Mouse (Mus musculus) embryonic fibroblast, embryonic 13.5 days (primary cell): ENCODE data around the gene Supt3. TPM values are rescaled to one million over a fixed set of nuclear protein-coding genes. Genes with fewer than 3 reads are reported as not detected.

Source experiments
- H3K27ac ChIP-seq: 2 replicates; pipeline ENCODE4 v1.5.1; 2012; ENCODE audit warnings: low read length, control low read depth, inconsistent platforms; ENCODE audit not compliant: insufficient read depth
- H3K4me1 ChIP-seq: 2 replicates; pipeline ENCODE4 v1.6.1; 2011; ENCODE audit warnings: low read length; ENCODE audit not compliant: control insufficient read depth, insufficient read depth
- H3K4me3 ChIP-seq: 2 replicates; pipeline ENCODE4 v1.5.1; 2011; ENCODE audit warnings: mild to moderate bottlenecking, control low read depth, low read length; ENCODE audit not compliant: insufficient read depth
- CTCF ChIP-seq: IDR thresholded peaks from 2 replicates; pipeline ENCODE4 v1.5.1; 2011; ENCODE audit warnings: mild to moderate bottlenecking, control low read depth, low read length, moderate library complexity, borderline replicate concordance; ENCODE audit not compliant: insufficient read depth
- POLR2A ChIP-seq: IDR thresholded peaks from 2 replicates; pipeline ENCODE4 v1.6.1; 2011; ENCODE audit warnings: low read depth, mild to moderate bottlenecking, control low read depth, low read length, moderate library complexity
- polyA plus RNA-seq: library from polyadenylated mRNA; stranded (reverse); fragments of >200 nt; gene quantifications from 2 replicates; pipeline ENCODE4 v1.2.4, GENCODE M21; 2011; ENCODE audit warnings: low read depth; ENCODE audit not compliant: missing spikeins, insufficient read length

Supt3 gene
- polyA plus RNA-seq, 1 experiment: 20.7 TPM

DNA sequence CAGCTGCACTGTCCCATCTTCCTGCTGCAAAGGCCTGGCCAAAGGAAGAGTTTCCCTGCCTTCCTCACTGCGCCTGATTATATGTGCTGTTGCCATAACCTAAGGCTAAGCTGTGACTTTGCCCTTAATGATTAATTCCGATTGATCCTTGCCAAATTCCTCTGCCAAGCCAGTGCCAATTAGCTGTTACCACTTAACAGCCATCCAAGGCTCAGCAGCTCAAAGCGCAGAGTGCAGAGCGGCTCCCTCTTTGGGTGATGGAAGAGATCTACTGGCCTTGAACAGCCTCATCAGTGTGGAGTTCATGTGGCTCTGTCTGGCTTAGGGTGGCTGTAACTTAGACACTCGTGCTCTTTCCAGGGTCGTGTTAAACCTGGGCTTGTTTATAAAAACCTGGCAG is 366.1 kb downstream of the Supt3 start:
- H3K27ac ChIP-seq: no peak overlapping the region
- no peak overlapping the region for H3K4me3 ChIP-seq
- H3K4me1 ChIP-seq: no peaks in the 10 kb centered on the region
- TF ChIP-seq POLR2A: no peak
- TF ChIP-seq CTCF: no peak

DNA sequence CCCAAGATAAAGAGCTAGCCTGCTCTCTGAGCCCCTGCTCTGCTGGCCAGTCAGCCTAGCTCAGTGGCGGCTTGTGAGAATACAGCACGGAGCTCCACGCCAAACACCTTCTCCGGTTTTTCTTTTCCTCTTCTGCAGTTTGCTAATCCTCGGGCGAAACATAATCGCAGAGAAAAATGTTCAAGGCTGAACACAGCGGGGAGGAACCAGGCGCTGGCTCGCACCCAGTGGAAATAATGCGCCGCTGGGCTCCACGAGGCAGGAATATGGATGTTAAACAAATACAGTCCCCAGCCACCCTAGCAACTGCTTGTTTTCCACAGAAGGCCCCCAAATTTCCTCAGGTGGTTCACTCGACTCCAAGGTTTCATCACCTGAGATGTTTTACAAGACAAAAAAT is 367.7 kb downstream of the Supt3 start:
- Histone ChIP-seq H3K4me3 (no peak overlapping the region), H3K4me1 (no peaks in the 10 kb centered on the region), H3K27ac (no peak overlapping the region)
- TF ChIP-seq POLR2A: no peak
- no peak for TF ChIP-seq CTCF

DNA sequence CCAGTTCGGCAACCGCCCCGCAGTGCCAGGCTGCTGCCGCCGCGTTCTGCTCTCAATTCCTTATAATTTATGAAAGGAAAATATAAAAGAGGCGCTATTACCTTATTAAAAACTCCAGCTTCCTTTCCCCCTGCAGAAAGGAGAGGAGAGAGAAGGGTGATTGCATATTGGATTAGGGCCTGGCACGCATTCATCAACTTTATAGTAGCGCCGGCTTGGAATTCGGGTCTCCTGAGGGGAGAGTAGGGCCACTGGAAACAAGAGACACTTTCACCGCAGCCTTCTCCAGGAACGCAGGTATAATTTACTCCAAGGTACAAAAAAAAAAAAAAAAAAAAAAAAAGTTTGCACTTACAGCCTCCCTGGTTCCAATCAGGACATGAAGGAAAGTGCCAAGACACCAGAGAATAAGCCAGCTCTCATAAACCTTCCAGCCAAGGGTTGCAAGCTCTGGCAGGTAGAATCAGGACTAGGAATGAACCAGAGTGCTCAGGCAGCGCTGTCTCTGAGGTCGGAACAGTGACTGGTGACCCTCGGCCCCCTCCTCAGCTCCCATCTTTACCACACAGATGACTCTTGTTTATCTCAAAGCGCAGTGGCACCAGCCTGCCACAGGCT is 374.5 kb downstream of the Supt3 start:
- TF ChIP-seq CTCF (no peak), POLR2A (no peak)
- no peaks in the 10 kb centered on the region for H3K4me1 ChIP-seq
- H3K27ac ChIP-seq: no peak overlapping the region
- no peak overlapping the region for H3K4me3 ChIP-seq

DNA sequence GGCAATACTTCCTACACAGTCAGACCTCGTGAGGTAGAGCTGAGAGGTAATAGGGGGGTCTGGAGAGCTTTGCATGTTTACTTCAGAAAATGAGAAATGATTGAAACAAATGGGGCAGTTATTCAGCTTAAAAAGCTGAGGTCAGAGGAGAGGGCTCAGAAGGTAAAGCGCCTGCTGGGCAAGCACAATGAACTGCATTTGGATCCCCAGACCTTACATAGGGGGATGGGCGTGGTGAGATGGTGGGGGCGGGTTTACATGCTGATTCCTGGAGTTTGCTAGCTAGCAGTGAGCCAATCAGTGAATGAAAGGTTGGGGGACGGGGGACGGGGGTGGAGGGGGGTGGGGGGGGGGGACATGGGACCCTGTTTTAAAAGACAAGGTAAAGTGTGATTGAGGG is 376.8 kb downstream of the Supt3 start:
- H3K27ac ChIP-seq: no peak overlapping the region

DNA sequence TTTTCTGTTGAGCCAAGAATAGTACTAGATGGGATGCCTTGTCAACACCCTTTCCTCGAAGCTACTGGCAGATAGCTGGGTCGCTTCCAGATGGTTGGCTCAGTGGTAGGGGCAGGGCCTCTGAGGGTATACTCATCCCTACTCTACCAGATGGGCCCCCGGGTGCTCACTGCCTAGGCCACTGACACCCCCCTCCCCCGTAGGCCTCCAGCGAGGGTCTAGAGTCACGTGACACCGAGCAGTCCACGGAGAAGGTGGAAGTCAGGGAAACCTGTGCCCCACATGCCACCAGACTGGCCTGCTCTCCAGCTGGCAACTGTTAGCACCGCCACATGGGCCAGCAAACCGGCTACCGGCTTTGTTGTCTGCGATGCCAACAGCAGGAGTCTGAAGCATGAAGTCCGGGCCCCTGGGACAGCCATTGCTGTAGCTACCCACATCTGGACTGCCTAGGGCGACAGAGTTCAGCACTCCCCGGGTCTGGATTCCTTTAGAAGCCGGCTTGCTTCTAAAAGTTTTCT is 381.3 kb downstream of the Supt3 start:
- H3K4me3 ChIP-seq: no peak overlapping the region
- TF ChIP-seq CTCF (no peak), POLR2A (no peak)
- H3K27ac ChIP-seq: no peak overlapping the region

More for the DNA sequence above, 376.8 kb downstream of the Supt3 start:
- H3K4me3 ChIP-seq: no peak overlapping the region
- no peaks in the 10 kb centered on the region for H3K4me1 ChIP-seq
- TF ChIP-seq POLR2A (no peak), CTCF (no peak)

DNA sequence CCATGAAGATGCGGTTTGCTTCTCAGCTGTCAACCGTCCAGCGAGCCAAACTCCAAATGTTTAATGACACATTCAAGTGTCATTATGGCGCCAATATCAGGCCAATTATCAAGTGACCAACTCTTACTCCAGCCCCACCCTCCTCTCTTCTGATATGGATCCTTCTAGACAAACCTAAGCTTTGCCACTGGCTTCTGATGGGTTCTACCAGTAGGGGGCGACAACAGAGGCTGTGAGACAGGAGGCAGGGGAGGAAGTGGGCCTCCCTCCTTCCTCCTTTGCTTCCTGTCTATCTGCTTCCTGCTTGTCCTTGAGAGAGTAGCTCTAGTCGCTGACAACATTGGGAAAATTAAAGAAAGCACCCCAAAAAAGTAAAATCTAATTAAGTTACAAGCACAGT is 383.7 kb downstream of the Supt3 start:
- no peak overlapping the region for H3K27ac ChIP-seq
- TF ChIP-seq POLR2A: no peak
- no peak for TF ChIP-seq CTCF

More for the DNA sequence above, 381.3 kb downstream of the Supt3 start:
- no peaks in the 10 kb centered on the region for H3K4me1 ChIP-seq

DNA sequence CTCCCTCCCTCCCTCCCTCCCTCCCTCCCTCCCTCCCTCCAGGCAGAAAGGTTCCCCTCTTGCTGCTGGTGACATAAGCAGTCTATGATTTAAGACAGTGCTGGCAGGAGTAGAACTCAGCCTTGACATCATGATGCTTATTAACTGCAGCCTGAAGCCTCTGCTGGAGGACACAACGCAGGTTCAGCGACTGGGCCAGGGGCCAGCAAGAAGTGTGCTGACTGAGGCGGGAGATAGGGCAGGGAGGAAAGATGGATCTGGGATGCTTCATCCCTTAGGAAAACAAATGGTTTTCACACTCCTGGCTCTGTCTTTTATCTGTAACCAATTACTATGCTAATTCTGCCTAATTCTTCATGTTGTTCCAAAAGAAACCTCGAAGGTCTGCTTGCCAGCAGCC is 388.8 kb downstream of the Supt3 start:
- H3K4me3 ChIP-seq: no peak overlapping the region
- no peak overlapping the region for H3K27ac ChIP-seq
- no peaks in the 10 kb centered on the region for H3K4me1 ChIP-seq
- TF ChIP-seq POLR2A: no peak
- TF ChIP-seq CTCF: no peak

More for the DNA sequence above, 383.7 kb downstream of the Supt3 start:
- Histone ChIP-seq H3K4me1 (no peaks in the 10 kb centered on the region), H3K4me3 (no peak overlapping the region)

Other genes with a start within 250 kb of the Supt3 start
- gene Runx2, start 37.6 kb downstream of the Supt3 start, polyA plus RNA-seq: 26.6 and 38.4 TPM in 2 replicates